In the genomic region with DNA sequence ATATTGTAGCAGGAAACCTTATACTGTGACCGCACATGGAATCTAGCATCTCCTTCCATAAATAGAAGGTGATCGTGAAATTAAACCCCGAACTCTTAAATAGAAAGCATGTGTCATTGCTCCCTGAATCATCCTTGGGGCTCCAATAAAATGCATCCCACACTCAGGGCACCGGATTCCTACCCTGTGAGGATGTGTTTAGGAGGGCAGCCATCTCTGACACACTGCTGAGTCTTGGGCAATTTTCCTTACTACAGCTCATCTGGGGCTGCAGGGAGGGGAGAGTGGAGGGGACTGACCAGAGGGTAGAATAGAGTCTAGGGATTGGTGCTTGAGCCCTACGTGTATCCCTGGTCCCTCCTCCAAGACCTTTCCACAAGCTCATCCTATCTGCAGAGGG, we compare ENCODE assay signal across 21 mouse cellular contexts. TPM values are rescaled to one million over a fixed set of nuclear protein-coding genes. Genes with fewer than 3 reads are reported as not detected.
DNase-seq lines count a peak whose midpoint lies in the region; ATAC-seq and TF ChIP-seq lines count a peak whose summit lies in the region.
"Had no signal": no experiment of that assay in that cellular context is flagged by ENCODE, and none has a peak within 500 bp of the region (broad histone marks: within the 10 kb centered on the region; RNA-seq: fewer than 3 reads in every experiment).

No protein-coding gene starts in this region.

- no peaks in the 10 kb centered on the region for H3K9me3 ChIP-seq in hindbrain, postnatal 0 days (ENCODE audit: low read length)
- H3K9me3 ChIP-seq: embryonic facial prominence, embryonic 13.5 days; forebrain, embryonic 15.5 days; heart, embryonic 13.5 days had no signal

- TF ChIP-seq CTCF in Patski (IDR thresholded peaks at IDR 0.05): no peak
- TF ChIP-seq CTCF in hindbrain, postnatal 0 days (IDR thresholded peaks at IDR 0.05; ENCODE audit: low read depth): no peak

- peak; percentile 83 for ATAC-seq in Patski
- ATAC-seq in CD4-positive, CD25-positive, alpha-beta regulatory T cell, adult 4 months: no peak
- ATAC-seq in hindbrain, postnatal 0 days: no peak
- ATAC-seq: activated CD4-positive, CD25-positive, alpha-beta regulatory T cell, adult 4 months; forebrain, embryonic 15.5 days; hindbrain, embryonic 16.5 days had no signal

- no peaks in the 10 kb centered on the region for H3K4me1 ChIP-seq in hindbrain, postnatal 0 days (ENCODE audit: insufficient read depth, low read length)
- H3K4me1 ChIP-seq: forebrain, embryonic 15.5 days; heart, embryonic 13.5 days had no signal

- CTCF ChIA-PET in Patski (lab: Charles Lee): no interaction called here

- POLR2A ChIA-PET in Patski (lab: Charles Lee): interaction anchor here (0.7 to 0.9 kb wide), 2 partner anchors 8 to 12 kb away, joined by 3 read pairs; partner anchors contain the start of gene Stc2

- no peaks in the 10 kb centered on the region for H3K36me3 ChIP-seq in hindbrain, postnatal 0 days (ENCODE audit: insufficient read depth, low read length)
- H3K36me3 ChIP-seq: embryonic facial prominence, embryonic 13.5 days; forebrain, embryonic 15.5 days; heart, embryonic 13.5 days had no signal

- H3K4me2 ChIP-seq in hindbrain, postnatal 0 days (ENCODE audit: low read depth, low read length): no peak overlapping the region
- H3K4me2 ChIP-seq: embryonic facial prominence, embryonic 13.5 days; forebrain, embryonic 15.5 days; heart, embryonic 13.5 days had no signal

- 85% methylated on average over 5 of the region's 5 CpGs for WGBS in hindbrain, postnatal 0 days

- no peak overlapping the region for H3K4me3 ChIP-seq in hindbrain, postnatal 0 days (ENCODE audit: low read length)
- H3K4me3 ChIP-seq: embryonic facial prominence, embryonic 13.5 days; erythroblast, embryonic 14.5 days; forebrain, embryonic 15.5 days; heart, embryonic 13.5 days had no signal

- H3K27me3 ChIP-seq in Patski: no peaks in the 10 kb centered on the region
- H3K27me3 ChIP-seq in hindbrain, postnatal 0 days (ENCODE audit: insufficient read depth, low read length): no peaks in the 10 kb centered on the region
- H3K27me3 ChIP-seq: forebrain, embryonic 15.5 days; heart, embryonic 13.5 days had no signal

- H3K9ac ChIP-seq in hindbrain, postnatal 0 days (replicated peaks; ENCODE audit: low read length): no peak overlapping the region
- H3K9ac ChIP-seq: embryonic facial prominence, embryonic 13.5 days; forebrain, embryonic 15.5 days; heart, embryonic 13.5 days had no signal

- DNase-seq in 3134 (ENCODE audit: extremely low read depth, insufficient read length, low spot score): peak; percentile 57
- peak; percentile 84 for DNase-seq in 3T3-L1 (ENCODE audit: low read depth, low spot score)
- DNase-seq in Patski (ENCODE audit: low read depth, low spot score): peak; percentile 76
- DNase-seq in fibroblast of lung, adult 2 months (ENCODE audit: low read depth): peak; percentile 41
- DNase-seq in hindbrain, postnatal 0 days (ENCODE audit: low spot score): no peak
- DNase-seq in frontal cortex, postnatal 36 days (ENCODE audit: low spot score in 2 of 2): no peak
- no peak for DNase-seq in adrenal gland, adult (ENCODE audit: inconsistent age in 2 of 2, low spot score in 1 of 2)
- DNase-seq: adrenal gland, adult 2 months; adrenal gland, postnatal 36 days; cerebellum, adult 2 months; cerebellum, postnatal 10 days; gastrocnemius, postnatal 14 days; heart, postnatal 36 days; kidney, adult 18-20 months had no signal

- in situ Hi-C loops in Patski (cut with MboI; ENCODE audit: low pct_unique_long_range_greater_than_20kb): no loop called here

- no peak overlapping the region for H3K27ac ChIP-seq in hindbrain, postnatal 0 days
- H3K27ac ChIP-seq: embryonic facial prominence, embryonic 13.5 days; forebrain, embryonic 15.5 days; heart, embryonic 13.5 days had no signal

RNA-seq across cellular contexts. Expression of gene Stc2, which starts 12.3 kb away (rescaled TPM):
- polyA plus RNA-seq in Patski (2021): 58.4 TPM
- polyA plus RNA-seq in CD4-positive, CD25-positive, alpha-beta regulatory T cell, adult 4 months (2017; shearing (Covaris generic)): 1 to 10 TPM in 1 of 2 experiments, under 1 TPM in 1; 0.16 to 1.7 TPM
- total RNA-seq in hindbrain, postnatal 0 days (2014; rRNA removed): 3.2 and 4.0 TPM in 2 replicates
- polyA plus RNA-seq in hindbrain, postnatal 0 days (2015; fragmentation: Nextera tagmentation; extraction: Ambion mirVana): 1.2 and 1.3 TPM in 2 replicates
- polyA plus RNA-seq: erythroblast, embryonic 14.5 days had no signal

Comparison
In these comparisons a context has a peak if more than half of its experiments do, and no peak if none do; other contexts are left out.
1. DNase-seq: peak in 3134 (single experiment), 3T3-L1 (single experiment), Patski (single experiment) and fibroblast of lung, adult 2 months (single experiment); none in hindbrain, postnatal 0 days (single experiment), frontal cortex, postnatal 36 days (0 of 2) and adrenal gland, adult (0 of 2).
2. RNA of gene Stc2, which starts 12.3 kb away (polyA plus RNA-seq): 58.4 TPM in Patski (single experiment); 0.16 to 1.7 TPM in CD4-positive, CD25-positive, alpha-beta regulatory T cell, adult 4 months and 1.2 to 1.3 TPM in hindbrain, postnatal 0 days; every median in the first group is over 10 times any median in the second.